Mouse (Mus musculus) heart, postnatal 14 days (tissue): ENCODE data around the gene Gm20458. TPM values are rescaled to one million over a fixed set of nuclear protein-coding genes. Genes with fewer than 3 reads are reported as not detected.
A peak's percentile ranks its signal among the peaks of the same experiment; 100 is the strongest.

Experiments
- DNase-seq, 2 experiments: peaks; one replicate each; pipeline ENCODE4 v3.0.0; 2021 to 2022
- intact Hi-C: fragments of 180-260 bp; cut with DNase I; formaldehyde crosslinking; loops from one replicate; pipeline ENCODE4 v1.15.1; 2025
- total RNA-seq, 2 experiments: library from RNA; stranded (reverse); gene quantifications; 2 replicates each; pipeline ENCODE4 v1.2.3; 2021

Gene Gm20458
- total RNA-seq, 2 experiments from 2014 or later, result 3.0 to 5.3 TPM

- DNase-seq, result peak; percentile 48 to 67
- intact Hi-C loops, result loop anchor here (1.0 to 10.0 kb wide), 2 partner anchors 103 to 416 kb away; no protein-coding TSS in a partner anchor
These were observed 60.0 kb downstream of the Gm20458 start for GRCm38 (mm10) chr2:164520782-164521181.

GRCm38 (mm10) chr2:164521841-164522240 lies 61.1 kb downstream of the Gm20458 start:
- DNase-seq, result no peak
- intact Hi-C loops, result loop anchor here (10.0 kb wide), 1 partner anchor 417 kb away; no protein-coding TSS in a partner anchor

GRCm38 (mm10) chr2:164522280-164522679 lies 61.5 kb downstream of the Gm20458 start:
- DNase-seq, result no peak
- intact Hi-C loops, result loop anchor here (10.0 kb wide), 1 partner anchor 417 kb away; no protein-coding TSS in a partner anchor

- intact Hi-C loops, result loop anchor here (10.0 kb wide), 1 partner anchor 419 kb away; no protein-coding TSS in a partner anchor
- DNase-seq, result no peak
These were observed 62.6 kb downstream of the Gm20458 start for GRCm38 (mm10) chr2:164523301-164523773.

- DNase-seq, result no peak
- intact Hi-C loops, result loop anchor here (10.0 kb wide), 1 partner anchor 424 kb away; no protein-coding TSS in a partner anchor
These were observed 67.8 kb downstream of the Gm20458 start for GRCm38 (mm10) chr2:164528557-164528956.

- intact Hi-C loops, result no loop called here
- DNase-seq, result peak; percentile 70 to 82
These were observed 70.4 kb downstream of the Gm20458 start for GRCm38 (mm10) chr2:164531169-164531568.

- no peak for DNase-seq
- intact Hi-C loops, result no loop called here
These were observed 73.5 kb downstream of the Gm20458 start for GRCm38 (mm10) chr2:164534315-164534714.

GRCm38 (mm10) chr2:164537003-164537402 lies 76.2 kb downstream of the Gm20458 start:
- intact Hi-C loops, result no loop called here
- DNase-seq, result no peak

Other genes with a start within 250 kb of the Gm20458 start
- gene Wfdc15b, start 239.3 kb upstream of the Gm20458 start, total RNA-seq, result not detected
- not detected for gene Svs2, start 222.5 kb upstream of the Gm20458 start, total RNA-seq
- gene Svs3b, start 204.3 kb upstream of the Gm20458 start, total RNA-seq, result not detected
- gene Svs4, start 182.5 kb upstream of the Gm20458 start, total RNA-seq, result not detected
- gene Svs3a, start 171.7 kb upstream of the Gm20458 start, total RNA-seq, result not detected
- gene Svs6, start 144.2 kb upstream of the Gm20458 start, total RNA-seq, result not detected
- not detected for gene Svs5, start 128.2 kb upstream of the Gm20458 start, total RNA-seq
- gene Slpi, start 71.9 kb upstream of the Gm20458 start, total RNA-seq, result 1 to 10 TPM; 1.4 to 3.6 TPM
- not detected for gene Rbpjl, start 57.8 kb upstream of the Gm20458 start, total RNA-seq
- gene Matn4, start 55.8 kb upstream of the Gm20458 start, total RNA-seq, result 1 to 10 TPM; 1.2 to 1.5 TPM
- gene Sdc4, start 17.1 kb upstream of the Gm20458 start, total RNA-seq, result 10 to 100 TPM; 20.0 to 27.0 TPM
- gene Sys1, start 4.0 kb upstream of the Gm20458 start, total RNA-seq, result 10 to 100 TPM; 21.2 to 21.9 TPM
- gene Trp53tg5, start 12.8 kb downstream of the Gm20458 start, total RNA-seq, result not detected
- gene Dbndd2, start 25.1 kb downstream of the Gm20458 start, total RNA-seq, result 10 to 100 TPM; 17.9 to 19.0 TPM
- gene Pigt, start 36.6 kb downstream of the Gm20458 start, total RNA-seq, result 10 to 100 TPM; 43.1 to 45.9 TPM
- 10 to 100 TPM in 1 of 2 experiments, not detected in 1; 14.8 TPM for gene Wfdc2, start 101.4 kb downstream of the Gm20458 start, total RNA-seq
- gene Spint3, start 112.5 kb downstream of the Gm20458 start, total RNA-seq, result not detected
- gene Wfdc6a, start 124.5 kb downstream of the Gm20458 start, total RNA-seq, result under 1 TPM; 0.29 to 0.48 TPM
- not detected for gene Eppin, start 132.6 kb downstream of the Gm20458 start, total RNA-seq
- not detected for gene Wfdc6b, start 152.6 kb downstream of the Gm20458 start, total RNA-seq
- gene Wfdc8, start 152.7 kb downstream of the Gm20458 start, total RNA-seq, result not detected
- gene Wfdc16, start 177.8 kb downstream of the Gm20458 start, total RNA-seq, result not detected
- gene Wfdc10, start 195.1 kb downstream of the Gm20458 start, total RNA-seq, result not detected
- not detected for gene Wfdc9, start 195.6 kb downstream of the Gm20458 start, total RNA-seq
- gene Wfdc11, start 213.1 kb downstream of the Gm20458 start, total RNA-seq, result not detected
- not detected for gene Wfdc13, start 224.1 kb downstream of the Gm20458 start, total RNA-seq
- gene Spint4, start 237.5 kb downstream of the Gm20458 start, total RNA-seq, result not detected